Comparison of ENCODE assay signal across 21 mouse cellular contexts in genomic region chr19:10053692-10054260, GRCm38 (mm10). TPM values are rescaled to one million over a fixed set of nuclear protein-coding genes. Genes with fewer than 3 reads are reported as not detected.
DNase-seq lines count a peak whose midpoint lies in the region; ATAC-seq lines count a peak whose summit lies in the region.
"Had no signal": no experiment of that assay in that cellular context is flagged by ENCODE, and none has a peak within 500 bp of the region (broad histone marks: within the 10 kb centered on the region; RNA-seq: fewer than 3 reads in every experiment).

No protein-coding gene starts in this region.

- H3K9ac ChIP-seq in heart, embryonic 11.5 days (ENCODE audit: low read depth, low read length), result no peak overlapping the region
- H3K9ac ChIP-seq in lung, embryonic 16.5 days (ENCODE audit: low read length), result no peak overlapping the region
- H3K9ac ChIP-seq: embryonic facial prominence, embryonic 15.5 days; forebrain, embryonic 15.5 days; hindbrain, embryonic 12.5 days; lung, embryonic 14.5 days had no signal

- H3K27ac ChIP-seq in heart, embryonic 11.5 days (ENCODE audit: low read depth, low read length), result no peak overlapping the region
- peak overlapping the region; percentile 83 for H3K27ac ChIP-seq in lung, embryonic 16.5 days (ENCODE audit: low read length)
- no peak overlapping the region for H3K27ac ChIP-seq in embryonic facial prominence, embryonic 10.5 days (replicated peaks)
- H3K27ac ChIP-seq: embryonic facial prominence, embryonic 15.5 days; forebrain, embryonic 15.5 days; hindbrain, embryonic 12.5 days; layer of hippocampus, adult 2 months had no signal

- WGBS in heart, embryonic 11.5 days (ENCODE audit: insufficient replicate concordance), result 89% methylated on average over 10 of the region's 10 CpGs
- 87% methylated on average over 10 of the region's 10 CpGs for WGBS in lung, embryonic 16.5 days
- WGBS in embryonic facial prominence, embryonic 10.5 days, result 90% methylated on average over 10 of the region's 10 CpGs

- H3K4me1 ChIP-seq in heart, embryonic 11.5 days (ENCODE audit: control insufficient read depth, insufficient read depth, low read length), result peaks cover 8% of the 10 kb centered on the region
- peaks cover 49% of the 10 kb centered on the region for H3K4me1 ChIP-seq in lung, embryonic 16.5 days (replicated peaks; ENCODE audit: control insufficient read depth, insufficient read depth, low read length)
- 0 out of 2 replicates have a peak, but pooled peaks cover 4% of the 10 kb centered on the region for H3K4me1 ChIP-seq in embryonic facial prominence, embryonic 10.5 days
- H3K4me1 ChIP-seq: embryonic facial prominence, embryonic 15.5 days; forebrain, embryonic 15.5 days; hindbrain, embryonic 12.5 days had no signal

- no peaks in the 10 kb centered on the region for H3K27me3 ChIP-seq in heart, embryonic 11.5 days (ENCODE audit: control insufficient read depth, insufficient read depth, low read length)
- no peaks in the 10 kb centered on the region for H3K27me3 ChIP-seq in lung, embryonic 16.5 days (ENCODE audit: control insufficient read depth, insufficient read depth, low read depth, low read length)
- no peaks in the 10 kb centered on the region; the same call in 1 of the 2 replicates for H3K27me3 ChIP-seq in embryonic facial prominence, embryonic 10.5 days (replicated peaks; ENCODE audit: low read depth, poor library complexity, severe bottlenecking)
- H3K27me3 ChIP-seq: embryonic facial prominence, embryonic 15.5 days; forebrain, embryonic 15.5 days; hindbrain, embryonic 12.5 days had no signal

- ATAC-seq in heart, embryonic 11.5 days (replicated peaks; ENCODE audit: insufficient number of reproducible peaks, low FRiP score, low TSS enrichment), result no peak
- no peak for ATAC-seq in lung, embryonic 16.5 days (ENCODE audit: low read depth)
- no peak for ATAC-seq in inflammation-experienced regulatory T-cells, adult 6 months
- ATAC-seq: forebrain, embryonic 15.5 days had no signal

- no peaks in the 10 kb centered on the region for H3K9me3 ChIP-seq in heart, embryonic 11.5 days (replicated peaks; ENCODE audit: control insufficient read depth, low read length)
- H3K9me3 ChIP-seq in lung, embryonic 16.5 days (ENCODE audit: control insufficient read depth, low read length), result no peaks in the 10 kb centered on the region
- H3K9me3 ChIP-seq in embryonic facial prominence, embryonic 10.5 days, result no peaks in the 10 kb centered on the region
- H3K9me3 ChIP-seq: embryonic facial prominence, embryonic 15.5 days; forebrain, embryonic 15.5 days; hindbrain, embryonic 12.5 days had no signal

- DNase-seq in heart, postnatal 4 days, result peak; percentile 52
- peak; percentile 44 for DNase-seq in urinary bladder, postnatal 14 days (ENCODE audit: low spot score)
- DNase-seq in urinary bladder, postnatal 4 days (ENCODE audit: low spot score in 2 of 2), result no peak
- no peak for DNase-seq in embryonic facial prominence, embryonic 10.5 days (ENCODE audit: low spot score)
- DNase-seq: cerebellum, adult 9-10 months; gastrocnemius, postnatal 25 days; kidney, adult 9 months; kidney, postnatal 25 days; lung, embryonic 14.5 days; midbrain, embryonic 14.5 days; thymus, adult 2 months; thymus, postnatal 4 days had no signal

- no peak overlapping the region for H3K4me3 ChIP-seq in heart, embryonic 11.5 days (ENCODE audit: low read depth, low read length)
- H3K4me3 ChIP-seq in lung, embryonic 16.5 days (ENCODE audit: low read length), result no peak overlapping the region
- H3K4me3 ChIP-seq in embryonic facial prominence, embryonic 10.5 days, result no peak overlapping the region
- H3K4me3 ChIP-seq: embryonic facial prominence, embryonic 15.5 days; forebrain, embryonic 15.5 days; hindbrain, embryonic 12.5 days; layer of hippocampus, adult 2 months had no signal

- no peak overlapping the region for H3K4me2 ChIP-seq in heart, embryonic 11.5 days
- H3K4me2 ChIP-seq in lung, embryonic 16.5 days (ENCODE audit: low read depth, low read length), result no peak overlapping the region
- H3K4me2 ChIP-seq: embryonic facial prominence, embryonic 15.5 days; forebrain, embryonic 15.5 days; hindbrain, embryonic 12.5 days; liver, embryonic 11.5 days; lung, embryonic 14.5 days had no signal

- H3K36me3 ChIP-seq in heart, embryonic 11.5 days (ENCODE audit: control insufficient read depth, insufficient read depth, low read length), result peaks cover 14% of the 10 kb centered on the region; the same call in 1 of the 2 replicates
- peaks cover 37% of the 10 kb centered on the region for H3K36me3 ChIP-seq in lung, embryonic 16.5 days (ENCODE audit: control insufficient read depth, insufficient read depth, low read length)
- H3K36me3 ChIP-seq in embryonic facial prominence, embryonic 10.5 days (replicated peaks), result peaks cover 6% of the 10 kb centered on the region; the same call in 1 of the 2 replicates

RNA-seq across cellular contexts. Expression of gene Fads3, which starts 12.4 kb away (rescaled TPM):
- total RNA-seq in heart, postnatal 4 days (2021), result 10 to 100 TPM; 55.6 to 55.7 TPM
- 15.8 and 17.9 TPM in 2 replicates for polyA plus RNA-seq in heart, embryonic 11.5 days (2014; fragmentation: Nextera tagmentation; extraction: Ambion mirVana)
- 72.0 and 76.0 TPM in 2 replicates for polyA plus RNA-seq in lung, embryonic 16.5 days (2015; fragmentation: Nextera tagmentation; extraction: Ambion mirVana)
- not detected for polyA plus RNA-seq in inflammation-experienced regulatory T-cells, adult 6 months (2017; shearing (Covaris generic))
- 4.0 and 4.3 TPM in 2 replicates for polyA plus RNA-seq in embryonic facial prominence, embryonic 10.5 days (2016; fragmentation: Nextera tagmentation; extraction: Ambion mirVana)

RNA-seq across cellular contexts. Expression of gene Fads2, which starts 47.8 kb away (rescaled TPM):
- total RNA-seq in heart, postnatal 4 days (2021), result 10 to 100 TPM; 15.9 to 17.0 TPM
- polyA plus RNA-seq in heart, embryonic 11.5 days (2014; fragmentation: Nextera tagmentation; extraction: Ambion mirVana), result 27.1 and 31.1 TPM in 2 replicates
- polyA plus RNA-seq in lung, embryonic 16.5 days (2015; fragmentation: Nextera tagmentation; extraction: Ambion mirVana), result 67.5 and 74.5 TPM in 2 replicates
- under 1 TPM in 1 of 3 experiments, not detected in 2; 0.15 TPM for polyA plus RNA-seq in inflammation-experienced regulatory T-cells, adult 6 months (2017; shearing (Covaris generic))
- polyA plus RNA-seq in embryonic facial prominence, embryonic 10.5 days (2016; fragmentation: Nextera tagmentation; extraction: Ambion mirVana), result 160 and 165 TPM in 2 replicates

RNA-seq across cellular contexts. Expression of gene Rab3il1, which starts 52.3 kb away (rescaled TPM):
- 10 to 100 TPM; 12.2 to 12.5 TPM for total RNA-seq in heart, postnatal 4 days (2021)
- polyA plus RNA-seq in heart, embryonic 11.5 days (2014; fragmentation: Nextera tagmentation; extraction: Ambion mirVana), result 50.8 and 54.0 TPM in 2 replicates
- 30.3 and 33.0 TPM in 2 replicates for polyA plus RNA-seq in lung, embryonic 16.5 days (2015; fragmentation: Nextera tagmentation; extraction: Ambion mirVana)
- polyA plus RNA-seq in inflammation-experienced regulatory T-cells, adult 6 months (2017; shearing (Covaris generic)), result not detected
- polyA plus RNA-seq in embryonic facial prominence, embryonic 10.5 days (2016; fragmentation: Nextera tagmentation; extraction: Ambion mirVana), result 51.7 and 57.4 TPM in 2 replicates

RNA-seq across cellular contexts. Expression of gene Best1, which starts 52.3 kb away (rescaled TPM):
- total RNA-seq in heart, postnatal 4 days (2021), result not detected
- polyA plus RNA-seq in heart, embryonic 11.5 days (2014; fragmentation: Nextera tagmentation; extraction: Ambion mirVana), result 0.10 and 0.41 TPM in 2 replicates
- polyA plus RNA-seq in lung, embryonic 16.5 days (2015; fragmentation: Nextera tagmentation; extraction: Ambion mirVana), result 1.1 and 1.4 TPM in 2 replicates
- polyA plus RNA-seq in inflammation-experienced regulatory T-cells, adult 6 months (2017; shearing (Covaris generic)), result under 1 TPM in 1 of 3 experiments, not detected in 2; 0.21 TPM
- polyA plus RNA-seq in embryonic facial prominence, embryonic 10.5 days (2016; fragmentation: Nextera tagmentation; extraction: Ambion mirVana), result 1.6 TPM in 2 replicates
- total RNA-seq: megakaryocyte-erythroid progenitor cell, adult 5-6 weeks had no signal

Comparison
In these comparisons a context has a peak if more than half of its experiments do, and no peak if none do; other contexts are left out.
1. DNase-seq: peak in heart, postnatal 4 days (single experiment) and urinary bladder, postnatal 14 days (single experiment); none in urinary bladder, postnatal 4 days (0 of 2) and embryonic facial prominence, embryonic 10.5 days (single experiment).
2. RNA of gene Fads2, which starts 47.8 kb away (polyA plus RNA-seq): 160 to 165 TPM in embryonic facial prominence, embryonic 10.5 days, 67.5 to 74.5 TPM in lung, embryonic 16.5 days and 27.1 to 31.1 TPM in heart, embryonic 11.5 days; 0.15 TPM in inflammation-experienced regulatory T-cells, adult 6 months; every median in the first group is over 10 times any median in the second.
3. RNA of gene Rab3il1, which starts 52.3 kb away (polyA plus RNA-seq): 51.7 to 57.4 TPM in embryonic facial prominence, embryonic 10.5 days, 50.8 to 54.0 TPM in heart, embryonic 11.5 days and 30.3 to 33.0 TPM in lung, embryonic 16.5 days; not detected in inflammation-experienced regulatory T-cells, adult 6 months; every median in the first group is over 10 times any median in the second.